Mouse (Mus musculus): ENCODE results near the gene Rnf135.
"Not testable (repeated sequence)": the region's sequence is repeated elsewhere in the genome, so short reads cannot be mapped to it uniquely, and the experiment has no call there.

Rnf135 gene

DNA sequence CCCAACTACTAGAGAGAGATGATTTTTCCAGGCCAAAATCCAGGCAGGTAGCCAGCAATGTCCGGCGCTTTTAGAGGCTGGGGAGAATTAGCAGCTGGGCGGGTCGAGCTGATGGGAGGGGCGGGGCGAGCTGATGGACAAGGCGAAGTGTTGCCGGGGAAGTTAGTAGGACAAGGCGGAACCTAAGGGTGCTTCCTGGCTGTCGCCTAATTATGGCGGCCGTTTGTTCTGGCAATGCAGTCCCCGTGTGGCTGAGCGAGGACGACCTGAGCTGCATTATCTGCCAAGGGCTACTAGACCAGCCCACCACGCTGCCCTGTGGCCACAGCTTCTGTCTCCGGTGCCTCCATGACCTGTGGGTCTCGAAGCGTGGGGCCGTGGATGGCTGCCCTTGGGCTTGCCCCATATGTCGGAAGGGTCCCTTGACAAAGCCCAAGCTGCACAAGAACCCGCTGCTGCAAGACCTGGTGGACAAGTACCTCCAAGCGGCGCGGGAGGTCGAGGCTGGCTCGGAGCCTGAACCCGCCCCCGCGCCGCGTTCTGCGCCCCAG, at the start of gene Rnf135:
TSS of gene Rnf135 (plus strand) at position 147 of the 551 bp plus-strand sequence.
- DNase-seq = peak; percentile 84

DNA sequence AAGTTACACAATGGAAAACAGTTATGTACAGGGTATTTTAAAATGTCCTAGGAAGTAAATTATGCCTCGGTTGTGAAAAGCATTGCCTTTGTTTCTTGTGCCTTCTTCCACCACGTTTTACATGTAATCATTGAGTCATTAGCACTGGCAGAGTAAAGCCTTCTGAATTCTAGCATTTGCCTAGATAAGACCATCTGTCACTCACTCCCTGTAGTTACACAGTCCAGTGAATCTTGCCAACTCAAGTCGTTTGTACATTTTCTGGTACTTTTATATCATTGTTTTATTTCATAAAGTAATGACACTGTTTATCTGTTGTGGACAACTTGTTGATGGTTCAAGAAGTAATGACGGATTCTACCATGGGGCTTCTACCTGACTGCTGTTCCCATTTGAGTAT, 48.9 kb upstream of the Rnf135 start:
- no peak for DNase-seq

DNA sequence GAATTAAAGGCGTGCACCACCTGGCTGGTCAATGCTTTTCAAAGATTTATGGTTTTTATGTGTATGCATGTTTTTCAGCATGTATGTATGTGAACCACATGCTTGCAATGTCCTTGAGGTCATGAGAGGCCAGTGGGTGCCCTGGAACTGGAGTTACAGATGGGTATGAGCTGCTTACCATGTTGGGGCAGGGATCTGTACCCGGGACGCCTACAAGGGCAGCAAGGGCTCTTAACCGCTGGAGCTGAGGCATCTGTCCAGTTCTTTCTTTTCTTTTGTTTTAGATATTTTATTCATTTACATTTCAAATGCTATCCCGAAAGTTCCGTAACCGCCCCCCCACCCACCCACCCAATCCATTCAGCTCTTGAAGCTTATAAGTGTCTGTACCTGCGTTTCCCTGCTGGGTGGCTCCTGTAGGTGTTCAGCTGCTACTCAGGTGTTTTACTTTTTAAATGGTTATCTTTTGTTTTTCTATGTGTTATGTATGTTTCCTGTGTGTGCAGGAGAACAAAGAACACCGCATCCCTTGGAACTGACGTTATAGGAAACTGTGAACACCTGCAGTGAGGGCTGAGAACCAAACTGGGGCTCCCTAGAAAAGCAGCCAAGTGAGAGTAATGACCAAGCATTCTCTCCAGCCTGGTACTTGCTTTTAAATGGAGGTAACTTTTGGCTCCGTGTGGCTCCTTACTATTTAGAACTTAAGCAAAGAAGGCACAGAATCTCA, 47.5 kb upstream of the Rnf135 start:
- no peak for DNase-seq

DNA sequence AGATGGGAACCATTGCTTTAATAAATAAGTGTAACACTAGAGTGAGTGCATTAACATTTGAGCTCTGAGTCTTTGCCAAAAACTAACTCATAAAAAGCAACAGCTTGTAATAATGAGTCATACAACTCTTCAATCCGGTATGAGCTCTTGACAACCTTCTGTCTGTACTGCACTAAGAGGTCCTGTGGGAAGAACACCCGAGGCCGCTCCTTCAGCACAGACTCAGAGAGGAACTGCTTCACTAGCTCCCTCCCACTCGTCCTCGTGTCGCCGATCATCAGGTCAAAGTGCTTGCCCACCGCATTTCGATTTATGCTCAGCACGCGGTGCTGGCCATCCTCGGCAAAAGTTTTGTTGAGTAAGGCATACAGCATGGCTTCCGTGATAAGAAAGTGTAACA, 46.9 kb upstream of the Rnf135 start:
- no peak for DNase-seq

DNA sequence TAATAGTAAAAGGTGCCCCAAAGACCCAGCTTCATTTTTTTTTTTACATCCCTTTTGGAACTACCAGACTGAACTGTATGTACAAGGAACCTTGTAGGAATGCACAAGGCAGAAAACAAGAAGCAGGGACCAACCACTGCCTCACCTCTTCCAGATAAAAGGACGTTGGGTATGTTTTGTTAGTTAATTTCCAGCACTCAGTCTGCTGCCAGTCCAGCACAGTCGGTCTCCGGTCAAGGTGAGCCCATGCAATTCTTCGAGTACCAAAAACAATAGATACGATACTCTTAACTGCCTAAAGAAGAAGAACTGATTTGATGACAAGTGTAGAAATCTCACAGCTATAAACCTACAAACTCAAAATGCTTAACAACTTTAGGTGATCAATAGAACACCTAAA, 45.9 kb upstream of the Rnf135 start:
- DNase-seq = no peak

DNA sequence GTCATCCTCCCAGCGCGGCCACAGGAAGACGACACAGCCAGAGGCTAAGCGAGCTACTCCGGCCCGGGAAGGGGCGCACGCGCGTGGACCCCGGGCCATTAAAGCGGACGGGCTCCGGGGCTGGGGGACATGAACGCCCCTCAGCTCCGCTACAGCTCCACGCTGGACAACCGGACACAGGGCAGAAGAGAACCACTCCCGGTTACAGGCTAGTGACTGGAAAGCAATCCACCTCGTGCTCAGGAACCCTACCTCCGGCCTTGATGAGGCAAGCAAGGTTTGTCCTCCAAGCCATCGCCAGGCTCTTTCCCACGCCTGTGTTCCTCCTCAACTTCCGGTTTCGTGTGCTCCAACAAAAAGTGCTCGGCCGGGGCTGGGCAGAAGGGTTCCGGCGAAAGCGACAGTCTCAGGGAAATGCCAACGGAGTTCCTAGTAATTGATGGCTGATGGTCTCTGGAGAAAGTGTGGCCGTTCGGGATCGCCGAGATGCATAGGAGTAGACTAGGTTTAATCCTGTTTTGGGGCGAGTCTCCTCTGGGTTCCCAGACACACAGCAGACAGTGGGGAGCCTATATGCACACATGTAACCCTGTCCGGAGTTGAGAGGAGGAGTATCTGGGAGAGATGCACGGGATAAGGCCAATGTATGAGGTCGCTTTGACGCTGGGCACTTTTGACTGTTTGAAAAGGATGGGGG, 41.7 kb upstream of the Rnf135 start, which contains the start of gene Tefm:
TSS of gene Tefm (minus strand) at position 351 of the 697 bp plus-strand sequence.
- peak; percentile 80 for DNase-seq

DNA sequence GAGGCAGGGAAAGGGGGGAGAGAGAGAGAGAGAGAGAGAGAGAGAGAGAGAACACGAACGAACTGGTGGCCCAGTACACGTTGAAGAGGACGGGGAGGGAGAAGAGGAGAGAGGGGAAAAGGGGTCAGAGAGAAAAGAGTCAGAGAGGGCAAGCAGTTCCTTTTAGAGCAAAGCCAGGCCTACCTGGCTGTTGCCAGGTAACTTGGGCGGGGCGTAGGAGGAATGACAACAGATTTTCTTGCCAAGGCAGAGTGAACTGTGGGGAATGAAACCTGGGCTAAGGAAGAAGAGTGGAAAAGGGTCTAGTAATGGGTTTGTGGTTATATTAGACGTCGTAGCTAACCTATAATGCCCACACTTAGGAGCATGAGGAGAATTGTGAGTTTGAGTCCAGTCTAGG, 40.8 kb upstream of the Rnf135 start:
- DNase-seq = no peak

DNA sequence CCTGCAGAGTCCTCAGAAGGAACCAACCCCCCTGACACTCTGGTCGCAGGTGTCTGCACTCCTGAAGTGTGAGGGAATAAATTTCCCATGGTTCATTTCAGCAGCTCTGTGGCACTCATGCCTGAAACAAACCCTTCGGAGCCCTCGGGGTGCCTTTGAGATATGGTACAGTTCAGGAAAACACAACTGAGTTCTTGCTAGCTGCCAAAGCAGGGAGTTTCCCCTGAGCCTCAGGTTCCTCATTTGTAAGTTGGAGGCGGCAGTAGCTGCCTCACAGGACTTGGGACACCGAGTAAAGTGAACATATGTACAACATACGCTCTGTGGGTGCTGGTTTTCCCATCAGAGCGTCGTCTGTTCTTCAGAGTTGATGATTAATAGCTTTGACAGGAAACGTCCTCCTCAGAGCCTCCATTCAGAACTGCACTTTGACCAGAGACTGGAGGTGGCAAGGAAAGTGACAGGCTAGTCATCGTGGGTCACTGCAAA, 37.8 kb upstream of the Rnf135 start:
- no peak for DNase-seq

DNA sequence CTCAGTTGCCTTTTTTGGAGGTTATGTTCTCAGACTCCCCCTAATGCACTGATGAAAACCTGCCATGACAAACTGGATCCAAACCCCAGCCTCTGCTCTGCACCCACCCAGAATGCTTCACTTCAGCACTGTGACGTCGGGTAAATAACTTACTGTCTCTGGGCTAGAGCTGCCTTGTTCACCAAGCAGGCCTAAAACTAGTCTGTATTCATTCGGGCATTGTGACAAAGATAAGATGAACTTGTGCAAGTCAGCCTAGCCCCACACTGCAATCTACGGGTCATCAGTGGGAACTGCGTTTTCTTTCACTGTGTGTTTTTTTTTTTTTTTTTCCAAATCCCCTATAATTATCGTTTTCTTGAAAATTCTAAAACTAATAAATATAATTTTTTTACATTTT, 35.9 kb upstream of the Rnf135 start:
- DNase-seq = no peak

DNA sequence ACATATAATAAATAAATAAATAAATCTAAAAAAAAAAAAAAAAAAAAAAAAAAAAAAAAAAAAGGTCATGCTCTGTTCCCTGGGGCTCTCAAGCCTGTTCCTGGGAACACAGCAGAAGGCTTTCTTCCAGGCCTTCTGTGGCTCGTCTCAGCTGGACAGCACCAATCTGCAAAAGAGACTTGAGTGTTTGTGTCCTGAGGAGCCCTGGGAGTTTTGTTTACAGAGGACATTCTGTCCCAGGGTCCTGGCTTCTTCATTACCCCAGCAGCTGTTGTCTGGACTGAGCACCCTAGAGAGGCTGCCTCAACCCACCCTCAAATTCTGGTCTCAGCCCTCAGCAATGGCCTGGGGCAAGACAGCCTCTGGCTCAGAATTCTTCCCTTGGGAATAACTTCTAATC, 35.3 kb upstream of the Rnf135 start:
- DNase-seq = no peak

DNA sequence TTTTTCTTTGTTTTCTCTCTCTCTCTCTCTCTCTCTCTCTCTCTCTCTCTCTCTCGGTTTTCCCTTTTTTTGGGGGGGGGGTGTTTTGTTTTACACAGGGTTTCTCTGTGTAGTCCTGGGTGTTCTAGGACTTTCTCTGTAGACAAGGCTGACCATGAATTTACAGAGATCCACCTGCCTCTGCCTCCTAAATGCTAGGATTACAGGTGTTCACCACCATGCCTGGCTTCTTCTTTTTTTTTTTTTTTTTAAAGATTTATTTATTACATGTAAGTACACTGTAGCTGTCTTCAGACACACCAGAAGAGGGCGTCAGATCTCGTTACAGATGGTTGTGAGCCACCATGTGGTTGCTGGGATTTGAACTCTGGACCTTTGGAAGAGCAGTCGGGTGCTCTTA, 34.7 kb upstream of the Rnf135 start:
- not testable (repeated sequence) for DNase-seq

DNA sequence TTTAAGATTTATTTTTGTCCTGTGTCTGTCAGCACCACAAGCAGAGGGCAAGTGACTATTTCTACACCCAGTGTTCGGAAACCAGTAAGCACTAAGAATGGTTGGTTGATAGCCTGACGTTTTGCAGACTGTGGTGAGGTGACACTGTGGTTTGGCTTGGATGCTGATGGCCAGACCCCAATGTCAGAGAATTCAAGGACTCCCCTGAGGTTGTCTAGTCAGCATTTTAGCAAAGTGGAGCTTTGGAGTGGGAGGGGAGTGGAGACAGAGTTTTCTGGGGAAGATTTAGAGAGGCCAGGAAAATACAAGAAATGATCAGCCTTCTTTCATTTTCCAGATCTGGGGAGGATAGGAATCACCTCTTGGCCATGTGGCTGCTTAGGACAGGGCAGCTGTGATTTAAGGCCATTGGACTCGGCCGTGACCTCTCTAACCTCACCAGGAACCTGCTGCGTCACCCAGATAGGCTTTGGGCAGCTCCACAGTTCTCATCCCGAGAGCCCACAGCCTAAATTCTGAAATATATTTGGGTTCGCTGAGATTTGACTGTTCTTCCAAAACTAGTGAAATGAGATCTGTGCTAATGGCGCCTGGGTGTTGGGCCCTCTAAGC, 34.1 kb upstream of the Rnf135 start:
- no peak for DNase-seq

DNA sequence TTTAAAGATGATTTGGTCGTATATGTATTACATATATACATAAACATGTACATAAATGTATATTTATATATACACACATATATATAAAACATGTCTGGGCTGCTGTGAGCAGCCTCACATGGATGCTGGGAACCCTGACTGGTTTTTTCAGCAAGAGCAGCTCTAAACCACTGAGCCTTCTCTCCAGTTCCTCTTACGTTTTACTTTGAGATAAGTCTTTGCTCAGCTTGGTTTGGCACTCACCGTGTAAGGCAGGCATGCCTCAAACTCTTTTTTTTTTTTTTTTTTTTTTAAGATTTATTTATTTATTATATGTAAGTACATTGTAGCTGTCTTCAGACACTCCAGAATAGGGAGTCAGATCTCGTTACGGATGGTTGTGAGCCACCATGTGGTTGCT, 33.1 kb upstream of the Rnf135 start:
- DNase-seq = no peak

DNA sequence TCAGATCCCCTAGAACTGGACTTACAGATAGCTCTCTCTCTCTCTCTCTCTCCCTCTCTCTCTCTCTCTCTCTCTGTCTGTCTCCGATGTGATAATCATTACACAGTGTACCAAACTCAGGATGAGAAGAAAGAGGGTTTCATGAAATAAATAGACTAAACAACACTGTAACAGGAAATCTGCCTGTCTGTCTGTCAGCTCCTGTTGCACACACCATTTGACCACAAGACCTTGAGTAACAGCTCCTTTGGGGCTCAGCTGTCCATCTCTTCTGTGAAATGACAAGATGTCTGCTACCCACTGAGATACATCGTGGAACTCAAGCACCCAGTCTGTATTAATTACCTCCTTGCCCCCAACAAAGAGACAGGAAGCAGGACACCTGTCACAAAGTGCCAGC, 32.1 kb upstream of the Rnf135 start:
- DNase-seq = no peak

DNA sequence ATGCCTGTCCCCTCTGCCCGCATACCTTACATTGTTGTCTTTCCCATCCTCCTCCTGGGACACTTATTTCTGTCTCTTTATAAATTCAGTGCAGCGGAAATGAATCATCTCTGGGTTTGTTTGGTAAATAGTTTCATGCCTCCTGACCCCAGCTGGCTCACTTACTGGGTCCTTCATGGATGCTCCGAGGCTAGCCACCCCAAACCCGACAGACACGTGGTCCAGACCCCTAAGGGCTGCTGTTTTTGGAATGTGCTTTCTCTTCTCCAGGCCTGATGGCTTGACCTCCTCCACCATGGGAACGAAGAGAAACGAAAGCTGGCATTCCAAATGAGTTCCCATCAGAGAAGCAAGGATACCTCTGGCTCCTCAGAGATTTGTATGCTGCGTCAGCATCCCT, 31.3 kb upstream of the Rnf135 start:
- no peak for DNase-seq

DNA sequence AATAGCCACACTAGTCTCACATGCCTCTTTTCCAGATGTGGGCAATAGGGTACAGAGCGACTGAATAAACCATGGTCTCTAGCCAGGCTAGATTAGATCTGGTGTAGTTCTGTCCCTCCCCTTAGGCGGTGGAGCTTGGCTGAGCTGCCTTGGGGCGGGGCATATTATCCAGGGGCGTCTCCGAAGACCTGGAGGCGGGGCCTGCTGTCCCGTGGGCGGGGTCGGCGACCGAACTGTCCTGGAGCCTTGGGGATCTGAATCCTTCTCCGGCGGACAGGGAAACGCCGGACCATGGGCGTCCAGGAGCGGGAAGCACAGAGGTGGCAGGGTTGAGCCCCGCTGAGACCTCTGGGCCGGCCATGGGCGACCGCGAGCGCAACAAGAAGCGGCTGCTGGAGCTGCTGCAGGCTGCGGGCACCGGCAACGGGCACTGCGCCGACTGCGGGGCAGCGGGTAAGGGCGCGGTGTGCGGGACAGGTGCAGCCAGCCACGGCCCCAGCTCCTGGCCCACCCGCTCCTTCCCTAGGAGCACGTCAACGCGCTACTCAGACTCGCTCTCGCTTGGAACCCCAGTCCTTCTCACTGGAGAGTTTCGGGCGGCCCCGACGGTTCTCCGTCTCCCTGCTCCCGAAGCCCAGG, 29.7 kb upstream of the Rnf135 start, which contains the start of gene Adap2:
TSS of gene Adap2 (plus strand) at position 249 of the 639 bp plus-strand sequence.
- peak; percentile 22 for DNase-seq

DNA sequence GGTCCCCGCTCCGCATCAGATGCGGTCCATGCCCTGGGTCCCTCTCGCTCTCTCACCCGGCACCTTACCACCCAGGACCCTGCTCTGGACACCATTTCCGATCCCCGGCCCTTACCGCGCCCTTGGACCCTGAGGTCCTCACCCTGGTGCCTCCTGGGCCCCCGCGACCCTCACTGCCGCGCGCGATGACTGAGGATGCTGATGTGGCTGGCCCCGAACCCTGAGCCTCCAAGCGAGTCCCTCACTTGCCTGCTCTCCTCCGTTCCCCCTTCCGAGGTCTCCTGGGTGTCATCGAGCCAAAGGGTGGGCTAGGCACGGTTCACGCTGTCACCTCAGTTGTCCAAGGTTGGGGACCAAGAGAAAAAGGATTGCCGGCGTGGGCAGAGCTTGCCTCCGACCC, 29.1 kb upstream of the Rnf135 start:
- no peak for DNase-seq

DNA sequence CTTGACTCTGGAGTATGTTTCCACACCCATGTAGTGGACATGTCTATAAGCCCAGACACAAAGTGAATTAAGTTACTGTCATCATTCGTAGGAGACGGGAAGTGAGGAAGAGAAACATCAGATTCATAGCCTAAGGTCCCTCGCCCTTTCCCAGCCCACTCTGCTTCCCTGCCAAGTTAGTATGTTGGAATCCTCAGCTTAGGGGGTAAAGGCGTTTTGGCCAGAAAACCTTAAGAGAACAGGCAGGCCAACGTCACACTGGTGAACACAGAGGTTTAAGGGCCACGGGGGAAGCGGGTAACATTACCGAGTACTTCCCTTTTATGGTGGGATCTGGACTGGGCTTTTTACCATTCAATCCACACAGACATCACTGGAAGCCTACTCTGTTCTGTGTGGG, 28.1 kb upstream of the Rnf135 start:
- DNase-seq = no peak

DNA sequence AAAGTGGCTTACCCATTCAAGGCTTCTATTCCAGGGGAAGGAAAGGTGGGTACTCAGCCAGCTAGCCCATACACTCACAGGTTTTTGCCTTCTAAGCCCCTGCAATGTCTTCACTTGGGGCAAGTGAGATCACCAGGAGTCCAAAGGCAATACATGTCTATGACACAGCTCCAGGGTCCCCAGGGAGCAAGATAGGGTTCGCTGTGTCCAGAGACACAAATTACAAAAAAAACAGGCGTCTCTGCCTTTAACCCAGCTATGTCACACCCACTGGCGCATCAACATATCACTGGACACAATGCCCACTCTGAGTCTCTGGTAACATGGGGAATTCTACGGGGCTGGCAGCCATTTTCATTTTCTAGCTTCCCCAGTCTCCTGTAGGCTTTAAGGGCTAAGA, 27.7 kb upstream of the Rnf135 start:
- DNase-seq = no peak

DNA sequence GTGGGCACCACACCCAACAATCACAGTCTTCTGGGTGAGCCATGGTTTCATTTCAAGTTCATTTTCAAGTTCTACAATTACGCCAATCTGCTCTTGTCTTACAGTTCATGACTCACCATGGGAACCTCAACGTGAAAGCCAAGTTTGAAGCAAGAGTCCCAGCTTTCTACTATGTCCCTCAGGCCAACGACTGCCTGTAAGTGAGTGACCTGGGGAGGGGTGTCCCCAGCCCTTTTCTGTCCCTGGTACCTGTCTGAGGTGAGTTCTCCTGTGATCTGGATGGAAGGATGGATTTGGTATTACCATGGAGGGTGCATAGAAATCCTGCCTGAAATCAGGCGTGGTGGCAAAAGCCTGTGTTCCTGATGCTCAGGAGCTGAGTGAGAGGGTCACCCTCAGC, 26.8 kb upstream of the Rnf135 start:
- no peak for DNase-seq

DNA sequence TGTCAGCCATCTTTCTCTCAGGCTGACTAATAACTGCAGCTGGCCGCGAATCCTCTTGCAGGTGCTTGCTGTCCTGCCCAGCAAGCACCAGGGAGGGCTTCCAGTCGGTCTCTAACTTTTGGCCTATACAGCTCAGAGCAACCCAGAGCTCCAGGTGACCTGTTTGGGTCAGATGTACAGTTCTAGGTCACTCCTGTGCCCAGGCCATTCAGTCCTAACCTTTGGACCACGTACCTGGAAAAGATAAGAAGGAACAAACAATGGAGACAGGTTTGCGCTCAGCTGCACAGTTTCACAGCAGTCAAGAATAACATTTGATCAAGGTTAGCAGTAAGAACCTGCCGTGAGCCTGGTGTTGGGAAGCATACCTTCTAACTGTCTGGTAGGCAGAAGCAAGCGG, 24.6 kb upstream of the Rnf135 start:
- no peak for DNase-seq

DNA sequence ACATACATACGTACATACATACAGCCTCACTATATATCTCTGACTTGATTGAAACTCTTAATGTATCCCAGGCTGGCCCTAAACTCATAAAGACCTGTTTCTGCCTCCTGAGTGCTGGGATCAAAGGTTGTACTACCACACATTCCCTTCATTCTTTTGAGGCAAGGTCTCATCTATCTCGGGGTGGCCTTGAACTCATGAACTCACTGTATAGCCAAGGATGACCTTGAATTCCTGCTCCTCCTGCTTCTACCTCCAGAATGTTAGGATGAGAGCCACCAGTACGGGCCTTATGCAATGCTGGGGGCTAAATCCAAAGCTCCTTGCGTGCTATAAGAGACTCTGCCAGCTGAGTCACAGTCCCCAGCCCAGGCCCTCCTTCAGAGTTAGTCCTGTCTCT, 22.6 kb upstream of the Rnf135 start:
- no peak for DNase-seq

All from cerebellum, adult 11 months (tissue).